Mouse (Mus musculus): ENCODE measurements at regions not wholly inside any gene's neighbourhood (a gene's known extent, or its start where the extent isn't known, plus 50 kb on each side); places are given as distances from the start of the nearest gene placed in this dataset.
"Not testable (repeated sequence)": the region's sequence is repeated elsewhere in the genome, so short reads cannot be mapped to it uniquely, and the experiment has no call there.

DNA sequence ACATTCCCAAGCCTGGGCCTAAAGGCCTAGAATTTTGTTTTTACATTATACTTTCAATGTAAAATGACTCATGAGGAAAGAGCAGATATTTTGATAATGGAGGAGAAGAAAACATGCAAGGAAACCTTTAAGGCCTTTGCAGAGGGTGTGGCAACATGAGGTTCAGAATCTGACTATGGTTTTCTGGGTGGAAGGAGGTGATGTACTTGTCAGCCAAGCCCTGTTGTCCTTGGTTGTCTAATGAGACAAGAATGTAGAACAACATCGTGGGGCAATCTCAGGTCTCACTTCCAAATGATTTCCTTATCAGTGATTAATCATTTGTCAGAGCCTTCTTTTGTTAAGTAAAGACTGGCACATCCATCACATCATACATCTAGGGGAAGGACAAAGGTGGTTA lies 580.5 kb upstream of the Igfbp3 start:
- Histone ChIP-seq H3K4me2 (replicated peaks) (no peak overlapping the region), H3K9me3 (no peaks in the 10 kb centered on the region), H3K27ac (no peak overlapping the region), H3K4me3 (no peak overlapping the region), H3K9ac (no peak overlapping the region), H3K4me1 (no peaks in the 10 kb centered on the region), H3K36me3 (no peaks in the 10 kb centered on the region), H3K27me3 (no peaks in the 10 kb centered on the region)
- ATAC-seq (ENCODE audit: insufficient number of reproducible peaks, insufficient read depth, low FRiP score, low TSS enrichment): no peak
- WGBS: 65% methylated on average over 1 of the region's 1 CpGs

DNA sequence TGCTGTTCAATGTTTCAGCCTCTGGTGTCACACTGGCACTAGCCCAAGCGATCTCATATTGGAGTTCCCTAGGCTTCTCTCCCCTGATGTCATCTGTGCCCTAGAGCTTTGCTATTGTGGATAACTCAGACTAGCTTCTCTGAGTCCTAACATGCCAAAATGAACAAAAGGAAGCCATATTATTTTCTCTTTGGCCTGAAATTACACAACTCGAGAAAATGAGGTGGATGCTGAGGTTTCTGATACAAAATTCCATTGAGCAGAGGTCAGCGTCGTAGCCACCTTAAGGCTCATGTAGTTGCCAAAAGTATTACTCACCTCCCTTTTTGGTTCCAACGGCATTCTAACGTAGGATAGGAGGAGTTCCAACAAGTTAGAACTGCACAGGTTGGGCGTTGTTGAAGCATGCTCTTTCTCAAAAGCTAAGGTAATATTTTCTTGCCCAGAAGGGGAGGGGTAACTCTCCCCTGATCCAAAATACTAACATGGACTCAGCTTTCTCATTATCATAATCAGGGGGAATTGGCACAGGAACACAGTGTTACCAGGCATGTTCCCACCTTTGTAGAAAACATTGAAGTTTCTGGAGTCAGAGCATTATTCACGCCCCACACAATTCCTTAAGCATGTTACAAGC lies 566.9 kb upstream of the Igfbp3 start:
- Histone ChIP-seq H3K4me1 (no peaks in the 10 kb centered on the region), H3K9me3 (no peaks in the 10 kb centered on the region), H3K27me3 (no peaks in the 10 kb centered on the region), H3K9ac (no peak overlapping the region), H3K4me2 (replicated peaks) (no peak overlapping the region), H3K36me3 (no peaks in the 10 kb centered on the region), H3K27ac (no peak overlapping the region), H3K4me3 (no peak overlapping the region)
- WGBS: 81% methylated on average over 8 of the region's 8 CpGs
- no peak for ATAC-seq (ENCODE audit: insufficient number of reproducible peaks, insufficient read depth, low FRiP score, low TSS enrichment)

DNA sequence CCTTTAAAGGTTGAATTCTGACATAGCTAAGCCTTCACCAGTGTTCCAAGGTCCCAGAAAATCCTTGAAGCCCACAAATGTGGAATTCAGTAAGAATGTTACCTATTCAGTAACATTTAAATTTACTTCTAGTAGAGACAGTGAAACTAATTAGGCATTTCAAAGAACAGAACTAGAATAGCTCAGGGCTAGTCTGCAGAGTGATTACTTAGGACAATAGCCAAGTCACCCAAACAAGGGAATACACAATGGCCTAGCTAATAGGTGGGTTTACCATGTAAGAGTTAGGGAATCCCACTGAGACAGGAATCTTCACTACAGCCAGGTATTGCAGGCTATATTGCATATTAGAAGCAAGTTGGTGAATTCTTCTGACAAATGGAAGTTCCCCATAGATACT lies 561.6 kb upstream of the Igfbp3 start:
- not testable (repeated sequence) for H3K9ac ChIP-seq; H3K36me3 ChIP-seq; H3K4me1 ChIP-seq; H3K4me3 ChIP-seq; H3K27me3 ChIP-seq; H3K4me2 ChIP-seq (replicated peaks); H3K27ac ChIP-seq; ATAC-seq (ENCODE audit: insufficient number of reproducible peaks, insufficient read depth, low FRiP score, low TSS enrichment); H3K9me3 ChIP-seq

DNA sequence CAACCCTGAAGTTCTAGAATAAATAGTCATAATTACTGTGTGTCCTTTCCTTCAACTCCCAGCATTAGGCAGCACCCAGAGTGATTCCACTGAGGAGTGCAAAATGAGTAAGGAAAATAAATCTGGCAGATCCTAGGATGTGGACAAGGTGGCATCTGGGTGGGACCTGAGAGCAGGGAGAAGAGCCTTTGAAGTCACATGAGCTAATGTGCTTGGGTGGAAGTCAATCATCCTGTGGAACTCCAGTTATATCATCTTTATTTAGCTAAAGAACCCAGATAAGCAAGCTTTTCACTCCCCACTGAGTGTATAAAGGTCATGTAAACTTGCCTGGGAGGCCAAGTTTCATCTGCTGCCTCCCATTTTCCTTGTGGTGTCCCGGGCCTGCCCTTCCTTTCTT lies 551.6 kb upstream of the Igfbp3 start:
- H3K27ac ChIP-seq: no peak overlapping the region
- no peak overlapping the region for H3K4me3 ChIP-seq
- H3K4me2 ChIP-seq (replicated peaks): no peak overlapping the region
- 62% methylated on average over 1 of the region's 1 CpGs for WGBS
- no peaks in the 10 kb centered on the region for H3K36me3 ChIP-seq
- no peaks in the 10 kb centered on the region for H3K9me3 ChIP-seq
- H3K4me1 ChIP-seq: no peaks in the 10 kb centered on the region
- no peaks in the 10 kb centered on the region for H3K27me3 ChIP-seq
- no peak overlapping the region for H3K9ac ChIP-seq
- ATAC-seq (ENCODE audit: insufficient number of reproducible peaks, insufficient read depth, low FRiP score, low TSS enrichment): no peak

DNA sequence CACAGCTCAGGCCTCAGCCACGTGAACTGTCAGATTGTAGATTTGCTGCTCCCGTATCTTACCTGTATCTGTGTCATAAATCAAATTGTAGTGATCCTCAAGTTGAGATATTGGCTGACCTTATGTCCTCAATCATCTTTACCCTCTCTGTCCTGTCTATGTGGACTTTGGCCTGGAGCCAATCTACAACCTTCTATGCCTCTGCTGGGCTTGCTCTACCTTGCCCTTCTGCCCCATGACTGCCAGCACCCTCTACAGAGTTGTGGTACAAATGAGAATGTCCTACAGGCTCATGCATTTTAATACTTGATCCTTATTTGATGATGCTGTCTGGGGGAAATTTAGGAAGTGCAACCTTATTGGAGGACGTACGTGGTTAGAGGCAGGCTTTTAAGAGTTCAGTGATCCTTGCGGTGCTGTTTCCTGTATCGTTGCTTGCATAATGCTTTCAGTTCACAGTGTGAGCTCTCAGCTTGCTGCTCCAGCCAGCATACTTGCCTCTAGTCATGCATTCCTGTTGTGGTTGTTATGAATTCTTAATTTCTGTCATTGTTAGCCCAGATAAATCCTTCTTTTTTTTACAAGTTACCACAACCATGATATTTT lies 545.2 kb upstream of the Igfbp3 start:
- H3K9ac ChIP-seq: no peak overlapping the region
- 81% methylated on average over 6 of the region's 6 CpGs for WGBS
- no peak for ATAC-seq (ENCODE audit: insufficient number of reproducible peaks, insufficient read depth, low FRiP score, low TSS enrichment)

More for the DNA sequence above, 545.2 kb upstream of the Igfbp3 start:
- no peaks in the 10 kb centered on the region for H3K9me3 ChIP-seq
- no peak overlapping the region for H3K27ac ChIP-seq
- H3K4me1 ChIP-seq: no peaks in the 10 kb centered on the region
- H3K27me3 ChIP-seq: no peaks in the 10 kb centered on the region
- no peak overlapping the region for H3K4me2 ChIP-seq (replicated peaks)
- H3K4me3 ChIP-seq: no peak overlapping the region
- H3K36me3 ChIP-seq: no peaks in the 10 kb centered on the region
